Mouse (Mus musculus) midbrain, embryonic 14.5 days (tissue): ENCODE measurements around the gene Ppp6c. TPM values are rescaled to one million over a fixed set of nuclear protein-coding genes. Genes with fewer than 3 reads are reported as not detected.

ENCODE experiments used
- ATAC-seq: fragments of 200-750 bp; cut with Nextera tagmentation; 2 replicates; pipeline ENCODE4 v1.8.0; 2017; ENCODE audit warnings: moderate number of reproducible peaks, moderate library complexity; ENCODE audit not compliant: low FRiP score, low TSS enrichment
- DNase-seq: peaks from one replicate; pipeline ENCODE4 v3.0.0-alpha.2; 2015
- H3K27ac ChIP-seq: fragments of 300-500 bp; sonication (generic); replicated peaks from 2 replicates; pipeline ENCODE4 v1.5.1; 2014; ENCODE audit warnings: mild to moderate bottlenecking, low read depth, low read length, moderate library complexity
- H3K27me3 ChIP-seq: fragments of 300-500 bp; sonication (generic); 2 replicates; pipeline ENCODE4 v1.6.1; 2014; ENCODE audit warnings: low read length, control low read depth, mixed read lengths; ENCODE audit not compliant: control insufficient read depth, insufficient read depth
- H3K36me3 ChIP-seq: fragments of 300-500 bp; sonication (generic); 2 replicates; pipeline ENCODE4 v1.6.1; 2014; ENCODE audit warnings: low read length, control low read depth; ENCODE audit not compliant: control insufficient read depth, insufficient read depth
- H3K4me1 ChIP-seq: fragments of 300-500 bp; sonication (generic); 2 replicates; pipeline ENCODE4 v1.6.1; 2014; ENCODE audit warnings: mild to moderate bottlenecking, antibody characterized with exemption, low read length, control low read depth; ENCODE audit not compliant: control insufficient read depth, insufficient read depth
- H3K4me2 ChIP-seq: fragments of 300-500 bp; sonication (generic); 2 replicates; pipeline ENCODE4 v1.6.1; 2014; ENCODE audit warnings: mild to moderate bottlenecking, low read length, moderate library complexity
- H3K4me3 ChIP-seq: fragments of 300-500 bp; sonication (generic); replicated peaks from 2 replicates; pipeline ENCODE4 v1.5.1; 2014; ENCODE audit warnings: low read depth, low read length
- H3K9ac ChIP-seq: fragments of 300-500 bp; sonication (generic); replicated peaks from 2 replicates; pipeline ENCODE4 v1.6.1; 2014; ENCODE audit warnings: mild to moderate bottlenecking, low read length, moderate library complexity
- H3K9me3 ChIP-seq: fragments of 300-500 bp; sonication (generic); 2 replicates; pipeline ENCODE4 v1.6.1; 2016; ENCODE audit warnings: low read length, control low read depth, mixed read lengths; ENCODE audit not compliant: control insufficient read depth
- WGBS: fragments of 180-500 bp; shearing (Covaris S2); extraction: QIAGEN DNeasy Blood & Tissue Kit; methylation state at CpG from one replicate; pipeline ENCODE4 v1.1.7; 2014; 5-methylcytosine and 5-hydroxymethylcytosine counted together
- polyA plus RNA-seq: library from polyadenylated mRNA; unstranded; fragments of >200 nt; fragmentation: Nextera tagmentation; extraction: Ambion mirVana; gene quantifications from 2 replicates; pipeline ENCODE4 v1.2.1, GENCODE M21; 2014

Gene Ppp6c
- polyA plus RNA-seq, 1 experiment from 2014 or later = 95.3 TPM

GRCm38 (mm10) chr2:39157916-39158315 lies 68.3 kb downstream of the Ppp6c start:
- WGBS = 89% methylated on average over 1 of the region's 1 CpGs
- no peak for ATAC-seq

DNA sequence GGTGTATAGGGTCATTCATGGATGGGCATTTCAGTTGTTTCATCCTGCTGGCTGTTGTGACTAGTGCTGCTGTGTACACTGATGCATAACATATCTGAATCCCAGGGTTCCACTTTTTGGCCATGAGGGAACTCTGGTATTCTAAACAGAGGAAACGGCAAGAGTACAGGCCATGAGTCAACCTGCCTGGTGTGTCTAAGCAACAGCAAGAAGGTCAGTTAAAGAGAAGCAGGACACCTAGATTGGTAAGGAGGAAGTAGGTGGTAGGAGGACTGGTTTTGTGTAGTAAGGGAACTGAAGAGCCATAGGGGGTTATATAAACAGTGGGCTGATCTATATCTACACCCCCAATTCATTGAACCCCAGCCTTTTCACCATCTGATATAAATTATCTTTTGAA lies 69.4 kb downstream of the Ppp6c start:
- DNase-seq = no peak
- no peak for ATAC-seq
- WGBS = 86% methylated on average over 1 of the region's 1 CpGs

More at GRCm38 (mm10) chr2:39157916-39158315, 68.3 kb downstream of the Ppp6c start:
- no peak overlapping the region for H3K4me2 ChIP-seq
- DNase-seq = no peak
- H3K9ac ChIP-seq = no peak overlapping the region
- H3K4me3 ChIP-seq = no peak overlapping the region
- no peaks in the 10 kb centered on the region for H3K9me3 ChIP-seq
- H3K27me3 ChIP-seq = no peaks in the 10 kb centered on the region
- H3K4me1 ChIP-seq = no peaks in the 10 kb centered on the region
- peaks cover 3% of the 10 kb centered on the region; the same call in 1 of the 2 replicates for H3K36me3 ChIP-seq
- H3K27ac ChIP-seq = no peak overlapping the region

DNA sequence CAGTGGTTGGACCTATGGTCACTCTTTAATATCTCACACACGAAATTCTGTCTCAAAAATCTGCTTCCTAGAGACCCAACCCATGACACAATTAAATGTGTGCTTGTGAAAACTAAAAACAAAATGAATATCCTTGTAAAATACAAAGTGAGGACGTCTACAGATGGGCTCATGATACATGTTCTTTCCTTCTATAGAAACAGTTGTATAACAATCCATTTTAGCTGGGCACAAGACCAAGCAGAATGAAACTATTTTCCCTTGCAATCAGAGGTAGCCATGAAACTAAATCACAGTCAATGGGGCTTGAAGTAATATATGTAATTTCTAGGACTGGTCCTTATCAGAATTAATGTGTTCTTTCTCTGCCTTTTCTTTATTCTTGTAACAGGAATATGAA lies 75.3 kb downstream of the Ppp6c start:
- no peak for ATAC-seq
- H3K27ac ChIP-seq = no peak overlapping the region
- no peaks in the 10 kb centered on the region for H3K27me3 ChIP-seq
- H3K9ac ChIP-seq = no peak overlapping the region
- H3K4me2 ChIP-seq = no peak overlapping the region
- no peak overlapping the region for H3K4me3 ChIP-seq
- H3K9me3 ChIP-seq = no peaks in the 10 kb centered on the region
- no peaks in the 10 kb centered on the region for H3K4me1 ChIP-seq
- 0 out of 2 replicates have a peak, but pooled peaks cover 3% of the 10 kb centered on the region for H3K36me3 ChIP-seq
- 76% methylated on average over 2 of the region's 2 CpGs for WGBS
- DNase-seq = no peak

More for the DNA sequence above, 69.4 kb downstream of the Ppp6c start:
- no peak overlapping the region for H3K4me2 ChIP-seq
- H3K4me1 ChIP-seq = no peaks in the 10 kb centered on the region
- no peaks in the 10 kb centered on the region for H3K27me3 ChIP-seq
- no peaks in the 10 kb centered on the region for H3K9me3 ChIP-seq
- H3K36me3 ChIP-seq = peaks cover 3% of the 10 kb centered on the region; the same call in 1 of the 2 replicates
- no peak overlapping the region for H3K27ac ChIP-seq
- no peak overlapping the region for H3K4me3 ChIP-seq
- H3K9ac ChIP-seq = no peak overlapping the region

DNA sequence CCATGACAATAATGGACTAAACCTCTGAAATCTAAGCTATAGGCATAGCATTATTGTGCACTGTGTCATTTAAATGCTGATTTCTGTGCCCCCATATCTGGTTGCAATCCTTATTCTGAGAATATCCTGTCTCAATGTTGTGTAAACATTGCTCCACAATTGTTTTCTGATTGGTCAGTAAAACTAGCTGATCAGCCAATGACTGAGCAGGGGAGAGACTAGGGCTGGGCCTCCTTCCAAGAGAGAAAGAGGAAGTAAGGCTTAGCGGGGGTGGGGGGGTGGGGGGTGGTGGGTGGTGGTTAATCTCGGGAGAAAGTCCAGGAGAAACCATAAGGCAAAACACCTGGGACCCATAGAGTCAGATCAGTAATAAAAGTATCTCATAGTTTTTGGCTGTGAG lies 78.2 kb downstream of the Ppp6c start:
- Histone ChIP-seq H3K4me3 (no peak overlapping the region), H3K9ac (no peak overlapping the region), H3K4me2 (no peak overlapping the region), H3K27ac (no peak overlapping the region), H3K36me3 (peaks cover 4% of the 10 kb centered on the region; the same call in 1 of the 2 replicates), H3K9me3 (no peaks in the 10 kb centered on the region), H3K27me3 (no peaks in the 10 kb centered on the region), H3K4me1 (no peaks in the 10 kb centered on the region)
- 77% methylated on average over 2 of the region's 2 CpGs for WGBS
- DNase-seq (no peak), ATAC-seq (no peak)

DNA sequence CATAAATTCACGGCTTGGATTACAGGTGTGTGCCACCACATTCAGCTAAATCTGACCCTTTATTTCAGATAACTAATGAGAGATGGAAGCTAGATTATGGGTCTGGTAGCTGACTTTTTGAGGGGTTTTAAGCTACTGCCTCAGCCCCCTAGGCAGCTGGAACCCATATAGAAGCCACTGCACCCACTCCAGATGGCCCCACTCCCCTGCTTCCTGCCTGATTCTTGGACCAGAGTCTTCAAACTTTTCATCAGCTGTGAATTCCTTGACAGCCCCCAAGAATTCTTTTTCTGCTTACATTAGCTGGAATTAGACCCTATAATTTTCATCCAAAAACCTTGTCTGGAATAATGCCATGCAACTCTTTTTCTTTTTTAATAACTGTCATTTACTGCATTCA lies 79.8 kb downstream of the Ppp6c start:
- H3K27ac ChIP-seq = no peak overlapping the region
- ATAC-seq = no peak
- H3K4me3 ChIP-seq = no peak overlapping the region
- no peaks in the 10 kb centered on the region for H3K27me3 ChIP-seq
- no peaks in the 10 kb centered on the region for H3K4me1 ChIP-seq
- H3K36me3 ChIP-seq = peaks cover 4% of the 10 kb centered on the region; the same call in 1 of the 2 replicates
- DNase-seq = no peak
- 96% methylated on average over 1 of the region's 1 CpGs for WGBS
- no peak overlapping the region for H3K9ac ChIP-seq
- H3K9me3 ChIP-seq = no peaks in the 10 kb centered on the region
- H3K4me2 ChIP-seq = no peak overlapping the region

Other genes with a start within 250 kb of the Ppp6c start
- gene Wdr38, start 229.0 kb downstream of the Ppp6c start, polyA plus RNA-seq = 1.4 and 1.5 TPM in 2 replicates
- 141 and 144 TPM in 2 replicates for gene Arpc5l, start 221.1 kb downstream of the Ppp6c start, polyA plus RNA-seq
- 635 and 731 TPM in 2 replicates for gene Rpl35, start 220.8 kb downstream of the Ppp6c start, polyA plus RNA-seq
- gene Golga1, start 160.9 kb downstream of the Ppp6c start, polyA plus RNA-seq = 37.2 and 42.6 TPM in 2 replicates
- gene Scai, start 35.7 kb downstream of the Ppp6c start, polyA plus RNA-seq = 22.3 and 22.6 TPM in 2 replicates